Mouse (Mus musculus) spleen, adult 2 months (tissue): ENCODE results near the gene Asmt. TPM values are rescaled to one million over a fixed set of nuclear protein-coding genes. Genes with fewer than 3 reads are reported as not detected.

Experiments
- DNase-seq, 2 experiments: peaks; one replicate each; pipeline versions ENCODE4 v3.0.0 to v3.0.0-alpha.2; 2012 to 2021; ENCODE audit warnings: low spot score in 2 of 2, low read depth in 1 of 2
- H3K27ac ChIP-seq: fragments of 200-500 bp; 2 replicates; pipeline ENCODE4 v1.5.1; 2012; ENCODE audit warnings: low read length, inconsistent platforms; ENCODE audit not compliant: insufficient read depth
- H3K27me3 ChIP-seq: fragments of 200-500 bp; 2 replicates; pipeline ENCODE4 v1.6.1; 2012; ENCODE audit warnings: mild to moderate bottlenecking, moderate library complexity, low read length, inconsistent platforms; ENCODE audit not compliant: control insufficient read depth, insufficient read depth
- H3K36me3 ChIP-seq: fragments of 200-500 bp; 2 replicates; pipeline ENCODE4 v1.6.1; 2012; ENCODE audit warnings: mild to moderate bottlenecking, low read length, inconsistent platforms; ENCODE audit not compliant: control insufficient read depth, insufficient read depth
- H3K4me1 ChIP-seq: fragments of 200-500 bp; 2 replicates; pipeline ENCODE4 v1.6.1; 2011; ENCODE audit warnings: inconsistent platforms; ENCODE audit not compliant: control insufficient read depth, insufficient read depth, insufficient read length
- H3K4me3 ChIP-seq: fragments of 200-500 bp; 2 replicates; pipeline ENCODE4 v1.5.1; 2011; ENCODE audit warnings: mild to moderate bottlenecking, inconsistent platforms; ENCODE audit not compliant: insufficient read depth, insufficient read length; ENCODE audit errors: extremely low read depth
- CTCF ChIP-seq: fragments of 200-500 bp; IDR thresholded peaks from 2 replicates; pipeline ENCODE4 v1.5.1; 2011; ENCODE audit warnings: mild to moderate bottlenecking, inconsistent platforms; ENCODE audit not compliant: insufficient read depth, insufficient read length, insufficient replicate concordance; ENCODE audit errors: extremely low read depth
- POLR2A ChIP-seq: fragments of 200-500 bp; IDR thresholded peaks from 2 replicates; pipeline ENCODE4 v1.6.1; 2011; ENCODE audit warnings: low read depth, low read length, inconsistent platforms
- WGBS: fragments of 180-500 bp; shearing (Covaris S2); methylation state at CpG from one replicate; pipeline ENCODE4 v1.1.7; 2018; 5-methylcytosine and 5-hydroxymethylcytosine counted together
- polyA plus RNA-seq: library from polyadenylated mRNA; depleted of rRNA; stranded (reverse); fragments of >200 nt; gene quantifications from 2 replicates; pipeline ENCODE4 v1.2.3, GENCODE M21; 2012; rRNA removed

Asmt gene
- 0.12 TPM in 1 of 2 replicates, not detected in the other for polyA plus RNA-seq

- TF ChIP-seq CTCF = no peak
- no peak for TF ChIP-seq POLR2A
- no peaks in the 10 kb centered on the region for H3K4me1 ChIP-seq
- H3K27me3 ChIP-seq = no peaks in the 10 kb centered on the region
- H3K27ac ChIP-seq = no peak within 1 kb of the TSS
- DNase-seq = no peak
- H3K36me3 ChIP-seq = peaks cover 2% of the 10 kb centered on the region; the same call in 1 of the 2 replicates
- H3K4me3 ChIP-seq = no peak within 1 kb of the TSS
- WGBS = 93% methylated on average over 16 of the region's 16 CpGs
Measured at GRCm38 (mm10) chrX:170672594-170673092, at the start of gene Asmt. TSS of gene Asmt (plus strand) at chrX:170672644.

- 86% methylated on average over 42 of the region's 42 CpGs for WGBS
- no peaks in the 10 kb centered on the region for H3K27me3 ChIP-seq
Measured at GRCm38 (mm10) chrX:170673233-170673951, 948 bp downstream of the Asmt start.

GRCm38 (mm10) chrX:170674229-170674771 lies 1.9 kb downstream of the Asmt start:
- TF ChIP-seq POLR2A (no peak), CTCF (no peak)
- Histone ChIP-seq H3K27ac (no peak overlapping the region), H3K36me3 (peaks cover 2% of the 10 kb centered on the region; the same call in 1 of the 2 replicates), H3K4me1 (no peaks in the 10 kb centered on the region), H3K4me3 (no peak overlapping the region), H3K27me3 (no peaks in the 10 kb centered on the region)
- no peak for DNase-seq
- 84% methylated on average over 27 of the region's 27 CpGs for WGBS

More at GRCm38 (mm10) chrX:170673233-170673951, 948 bp downstream of the Asmt start:
- Histone ChIP-seq H3K27ac (no peak overlapping the region), H3K4me3 (no peak overlapping the region), H3K36me3 (peaks cover 2% of the 10 kb centered on the region; the same call in 1 of the 2 replicates), H3K4me1 (no peaks in the 10 kb centered on the region)
- TF ChIP-seq CTCF (no peak), POLR2A (no peak)
- no peak for DNase-seq

- H3K27ac ChIP-seq = no peak overlapping the region
- peaks cover 2% of the 10 kb centered on the region; the same call in 1 of the 2 replicates for H3K36me3 ChIP-seq
- no peak overlapping the region for H3K4me3 ChIP-seq
Measured at GRCm38 (mm10) chrX:170674885-170675876, 2.7 kb downstream of the Asmt start.

GRCm38 (mm10) chrX:170675923-170676605 lies 3.6 kb downstream of the Asmt start:
- Histone ChIP-seq H3K4me1 (no peaks in the 10 kb centered on the region), H3K36me3 (peaks cover 2% of the 10 kb centered on the region; the same call in 1 of the 2 replicates), H3K27ac (no peak overlapping the region), H3K4me3 (no peak overlapping the region), H3K27me3 (no peaks in the 10 kb centered on the region)
- no peak for DNase-seq
- WGBS = 93% methylated on average over 34 of the region's 39 CpGs
- TF ChIP-seq POLR2A = no peak
- TF ChIP-seq CTCF = no peak

More at GRCm38 (mm10) chrX:170674885-170675876, 2.7 kb downstream of the Asmt start:
- peak in 1 of 2 experiments; percentile 60 for DNase-seq
- Histone ChIP-seq H3K4me1 (no peaks in the 10 kb centered on the region), H3K27me3 (no peaks in the 10 kb centered on the region)
- TF ChIP-seq POLR2A (no peak), CTCF (no peak)
- 86% methylated on average over 39 of the region's 39 CpGs for WGBS

- H3K27me3 ChIP-seq = no peaks in the 10 kb centered on the region
- H3K36me3 ChIP-seq = peaks cover 2% of the 10 kb centered on the region; the same call in 1 of the 2 replicates
- H3K4me3 ChIP-seq = no peak overlapping the region
- no peaks in the 10 kb centered on the region for H3K4me1 ChIP-seq
- TF ChIP-seq CTCF (no peak), POLR2A (no peak)
- WGBS = 96% methylated on average over 67 of the region's 67 CpGs
- H3K27ac ChIP-seq = no peak overlapping the region
- no peak for DNase-seq
Measured at GRCm38 (mm10) chrX:170676606-170677239, 4.3 kb downstream of the Asmt start.
